Mouse (Mus musculus) stomach, postnatal 0 days (tissue): ENCODE results near the gene Klrb1f.

Experiments
- CTCF ChIP-seq: IDR thresholded peaks from 2 replicates; pipeline ENCODE4 v1.5.1; 2016; ENCODE audit warnings: antibody characterized with exemption, low read depth, mild to moderate bottlenecking, moderate library complexity
- EP300 ChIP-seq: optimal IDR thresholded peaks from 2 replicates; pipeline ENCODE3; 2016; ENCODE audit warnings: antibody characterized with exemption

DNA sequence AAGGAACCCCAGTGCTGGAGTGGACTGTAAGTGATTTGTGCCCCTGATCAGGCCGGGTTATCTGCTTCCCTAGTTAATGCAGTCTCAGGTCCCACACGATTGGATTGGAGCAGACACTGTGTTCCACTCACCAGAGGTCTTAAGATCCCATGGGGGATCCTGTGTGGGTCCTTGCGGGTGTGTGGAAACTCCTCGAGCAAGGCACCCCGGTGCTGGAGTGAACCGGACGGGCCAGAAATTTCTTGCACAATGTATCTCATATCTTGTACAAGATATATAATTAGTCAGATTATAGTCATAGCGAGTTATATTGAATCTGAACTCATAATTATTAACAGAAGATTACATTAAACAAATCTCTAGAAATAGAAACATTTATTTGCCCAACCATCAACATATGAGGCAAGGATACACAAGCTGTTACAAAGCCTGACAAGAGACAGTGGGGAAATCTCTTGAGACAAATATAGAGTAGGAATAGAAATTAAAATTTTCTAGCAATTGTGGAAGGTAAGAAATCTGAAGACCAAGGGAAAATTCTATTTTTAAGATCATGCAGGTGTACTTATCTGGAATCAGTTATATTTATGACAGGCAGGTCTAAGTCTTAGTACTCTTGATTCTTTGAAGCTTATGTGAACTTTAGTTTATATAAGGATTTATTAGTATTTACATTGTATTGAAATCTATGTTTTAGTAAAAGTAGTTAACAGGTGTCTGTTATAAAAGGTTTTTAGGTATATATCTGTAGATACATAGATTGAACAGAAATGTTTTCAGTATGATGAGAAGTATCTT lies 18.1 kb upstream of the Klrb1f start:
- TF ChIP-seq EP300 = no peak
- no peak for TF ChIP-seq CTCF
